Mouse (Mus musculus): Measurements from ENCODE around the gene 1700017B05Rik. TPM values are rescaled to one million over a fixed set of nuclear protein-coding genes. Genes with fewer than 3 reads are reported as not detected.

The 1700017B05Rik gene
- total RNA-seq, 2 experiments from 2014 or later, result 17.1 to 19.2 TPM

GRCm38 (mm10) chr9:57273805-57274494 lies 11.5 kb upstream of the 1700017B05Rik start:
- intact Hi-C loops (cut with DNase I), result no loop called here

GRCm38 (mm10) chr9:57272902-57273804 lies 10.7 kb upstream of the 1700017B05Rik start:
- no peak for DNase-seq (ENCODE audit: low spot score in 2 of 2)
- intact Hi-C loops (cut with DNase I), result no loop called here

More at GRCm38 (mm10) chr9:57273805-57274494, 11.5 kb upstream of the 1700017B05Rik start:
- no peak for DNase-seq (ENCODE audit: low spot score in 2 of 2)

GRCm38 (mm10) chr9:57271837-57272562 lies 9.6 kb upstream of the 1700017B05Rik start:
- DNase-seq (ENCODE audit: low spot score in 2 of 2), result no peak
- intact Hi-C loops (cut with DNase I), result no loop called here

- no peak for DNase-seq (ENCODE audit: low spot score in 2 of 2)
- intact Hi-C loops (cut with DNase I), result no loop called here
These were observed 8.7 kb upstream of the 1700017B05Rik start for GRCm38 (mm10) chr9:57271081-57271480.

- DNase-seq (ENCODE audit: low spot score in 2 of 2), result no peak
- intact Hi-C loops (cut with DNase I), result no loop called here
These were observed 8.0 kb upstream of the 1700017B05Rik start for GRCm38 (mm10) chr9:57270399-57270798.

GRCm38 (mm10) chr9:57269384-57269783 lies 7.0 kb upstream of the 1700017B05Rik start:
- intact Hi-C loops (cut with DNase I), result loop anchor here (10.0 kb wide), 1 partner anchor 235 kb away; the partner anchor contains the start of gene Rpp25
- DNase-seq (ENCODE audit: low spot score in 2 of 2), result no peak

GRCm38 (mm10) chr9:57268575-57268974 lies 6.2 kb upstream of the 1700017B05Rik start:
- intact Hi-C loops (cut with DNase I), result loop anchor here (10.0 kb wide), 1 partner anchor 236 kb away; the partner anchor contains the start of gene Rpp25
- DNase-seq (ENCODE audit: low spot score in 2 of 2), result no peak

GRCm38 (mm10) chr9:57268078-57268477 lies 5.7 kb upstream of the 1700017B05Rik start:
- intact Hi-C loops (cut with DNase I), result loop anchor here (10.0 kb wide), 1 partner anchor 237 kb away; the partner anchor contains the start of gene Rpp25
- no peak for DNase-seq (ENCODE audit: low spot score in 2 of 2)

- DNase-seq (ENCODE audit: low spot score in 2 of 2), result no peak
These were observed 5.0 kb upstream of the 1700017B05Rik start for GRCm38 (mm10) chr9:57267421-57267820.

GRCm38 (mm10) chr9:57265125-57265524 lies 2.7 kb upstream of the 1700017B05Rik start:
- DNase-seq (ENCODE audit: low spot score in 2 of 2), result no peak
- intact Hi-C loops (cut with DNase I), result loop anchor here (10.0 kb wide), 1 partner anchor 240 kb away; the partner anchor contains the start of gene Rpp25

More at GRCm38 (mm10) chr9:57267421-57267820, 5.0 kb upstream of the 1700017B05Rik start:
- intact Hi-C loops (cut with DNase I), result loop anchor here (10.0 kb wide), 1 partner anchor 237 kb away; the partner anchor contains the start of gene Rpp25

GRCm38 (mm10) chr9:57262795-57263684 lies 628 bp upstream of the 1700017B05Rik start:
- no peak for DNase-seq (ENCODE audit: low spot score in 2 of 2)
- intact Hi-C loops (cut with DNase I), result loop anchor here (10.0 kb wide), 1 partner anchor 242 kb away; the partner anchor contains the start of gene Rpp25

- intact Hi-C loops (cut with DNase I), result loop anchor here (10.0 kb wide), 1 partner anchor 243 kb away; the partner anchor contains the start of gene Rpp25
- DNase-seq (ENCODE audit: low spot score in 2 of 2), result peak in 1 of 2 experiments; percentile 51
These were observed 898 bp downstream of the 1700017B05Rik start for GRCm38 (mm10) chr9:57261516-57261912.

- DNase-seq (ENCODE audit: low spot score in 2 of 2), result no peak
- intact Hi-C loops (cut with DNase I), result loop anchor here (10.0 kb wide), 1 partner anchor 244 kb away; the partner anchor contains the start of gene Rpp25
These were observed 1.5 kb downstream of the 1700017B05Rik start for GRCm38 (mm10) chr9:57260940-57261339.

- DNase-seq (ENCODE audit: low spot score in 2 of 2), result peak; percentile 79 to 86
- intact Hi-C loops (cut with DNase I), result loop anchor here (1.0 to 10.0 kb wide), 2 partner anchors 174 to 245 kb away; partner anchors contain the start of gene Rpp25
These were observed 2.7 kb downstream of the 1700017B05Rik start for GRCm38 (mm10) chr9:57259736-57260135.

- intact Hi-C loops (cut with DNase I), result no loop called here
- DNase-seq (ENCODE audit: low spot score in 2 of 2), result no peak
These were observed 4.8 kb downstream of the 1700017B05Rik start for GRCm38 (mm10) chr9:57257627-57258026.

GRCm38 (mm10) chr9:57256861-57257260 lies 5.6 kb downstream of the 1700017B05Rik start:
- DNase-seq (ENCODE audit: low spot score in 2 of 2), result no peak
- intact Hi-C loops (cut with DNase I), result no loop called here

GRCm38 (mm10) chr9:57256309-57256708 lies 6.1 kb downstream of the 1700017B05Rik start:
- DNase-seq (ENCODE audit: low spot score in 2 of 2), result no peak
- intact Hi-C loops (cut with DNase I), result no loop called here

GRCm38 (mm10) chr9:57254823-57255495 lies 7.5 kb downstream of the 1700017B05Rik start:
- DNase-seq (ENCODE audit: low spot score in 2 of 2), result no peak
- intact Hi-C loops (cut with DNase I), result no loop called here
